Mouse (Mus musculus) fat pad, adult 2 months (tissue): Measurements from ENCODE around the gene Ms4a6d.

Experiments used
- DNase-seq: peaks from one replicate; pipeline ENCODE4 v3.0.0-alpha.2; 2011; ENCODE audit warnings: low read depth, low spot score; ENCODE audit errors: extremely low read depth

Gene Ms4a6d

GRCm38 (mm10) chr19:11604603-11605002 is at the start of gene Ms4a6d:
Ms4a6d (minus strand) TSS chr19:11604849.
- no peak for DNase-seq

GRCm38 (mm10) chr19:11649564-11649963 is 44.9 kb upstream of the Ms4a6d start:
- no peak for DNase-seq

DNA sequence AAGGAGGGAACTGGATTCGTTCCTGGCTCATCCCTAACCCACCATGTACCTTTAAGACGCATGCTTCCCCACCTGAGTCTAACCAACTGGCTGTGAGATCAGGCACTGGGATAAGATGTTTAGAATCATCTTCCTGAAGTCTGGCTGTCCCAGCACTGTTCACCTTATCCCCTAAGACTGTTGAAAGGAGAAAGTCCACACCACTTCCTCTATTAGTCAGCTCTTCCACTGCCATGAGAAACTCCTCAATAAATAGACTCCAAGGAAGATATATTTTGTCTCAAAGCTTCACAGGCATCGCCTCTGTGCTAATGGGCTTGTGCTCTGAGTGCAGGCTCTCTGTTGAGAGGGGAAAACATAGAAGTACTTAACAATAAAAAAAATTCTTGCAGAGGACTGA is 41.5 kb upstream of the Ms4a6d start:
- no peak for DNase-seq

DNA sequence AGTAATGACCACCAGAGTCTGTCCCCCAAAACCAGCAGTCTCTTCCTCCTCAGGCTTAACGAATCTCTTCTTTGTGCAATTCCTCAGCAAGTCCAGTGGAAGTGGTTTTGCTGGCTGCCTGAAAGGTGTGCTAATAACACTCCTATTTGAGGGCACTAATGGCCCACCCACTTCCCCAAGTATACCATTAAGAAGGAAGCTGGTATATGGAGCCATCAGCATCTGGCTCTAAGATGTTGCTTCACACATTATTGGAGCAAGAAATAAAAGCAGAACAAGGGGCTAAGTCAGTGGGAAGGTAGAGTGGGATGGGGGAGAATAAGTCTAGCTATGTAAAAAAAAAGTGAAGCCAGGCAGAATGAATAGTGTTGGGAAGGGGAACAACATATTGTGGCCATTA is 36.1 kb upstream of the Ms4a6d start, which contains the start of gene Ms4a3:
Ms4a3 (minus strand) TSS at position 120 of the 400 bp plus-strand sequence.
- no peak for DNase-seq

DNA sequence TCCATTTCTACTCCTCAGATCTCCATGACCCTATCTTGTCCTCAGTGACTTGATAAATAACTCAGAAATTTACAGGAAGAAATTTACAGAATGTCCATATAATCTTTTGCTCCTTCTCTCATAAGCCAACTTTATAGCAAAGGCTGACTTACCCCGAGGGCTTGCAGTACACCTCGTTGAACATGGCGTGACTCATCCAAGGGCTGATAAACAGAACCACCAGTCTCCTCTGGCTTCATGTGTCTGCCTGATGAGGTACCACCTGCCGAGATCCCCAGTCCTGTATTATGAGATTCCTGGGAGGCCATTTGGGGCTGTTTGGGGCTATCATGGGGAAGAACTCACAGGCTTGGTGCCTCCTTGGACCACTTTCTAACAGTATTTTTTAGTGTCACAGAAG is 34.4 kb upstream of the Ms4a6d start:
- DNase-seq: no peak

- no peak for DNase-seq
Measured at GRCm38 (mm10) chr19:11635572-11635971, 30.9 kb upstream of the Ms4a6d start.

DNA sequence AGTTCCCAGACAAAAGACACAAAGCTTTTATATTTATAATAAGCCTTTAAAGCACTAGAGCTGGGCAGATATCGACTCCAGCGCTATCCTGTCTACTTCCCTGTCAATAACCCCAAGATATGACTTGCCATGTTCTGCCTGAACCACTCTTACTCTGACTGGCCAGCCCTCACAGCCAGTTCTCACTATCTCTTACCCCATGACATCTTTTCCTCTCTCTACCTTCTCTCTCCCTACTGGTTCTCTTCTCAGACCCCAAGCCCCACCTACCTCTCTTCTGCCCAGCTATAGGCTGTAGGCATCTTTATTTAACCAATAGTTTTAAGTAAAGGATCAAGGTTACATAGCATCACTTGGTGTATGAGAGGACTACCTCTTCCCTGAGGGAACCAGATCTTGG is 29.7 kb upstream of the Ms4a6d start:
- no peak for DNase-seq

GRCm38 (mm10) chr19:11633732-11634131 is 29.1 kb upstream of the Ms4a6d start:
- no peak for DNase-seq

- DNase-seq: no peak
Measured at GRCm38 (mm10) chr19:11625231-11625630, 20.6 kb upstream of the Ms4a6d start.

DNA sequence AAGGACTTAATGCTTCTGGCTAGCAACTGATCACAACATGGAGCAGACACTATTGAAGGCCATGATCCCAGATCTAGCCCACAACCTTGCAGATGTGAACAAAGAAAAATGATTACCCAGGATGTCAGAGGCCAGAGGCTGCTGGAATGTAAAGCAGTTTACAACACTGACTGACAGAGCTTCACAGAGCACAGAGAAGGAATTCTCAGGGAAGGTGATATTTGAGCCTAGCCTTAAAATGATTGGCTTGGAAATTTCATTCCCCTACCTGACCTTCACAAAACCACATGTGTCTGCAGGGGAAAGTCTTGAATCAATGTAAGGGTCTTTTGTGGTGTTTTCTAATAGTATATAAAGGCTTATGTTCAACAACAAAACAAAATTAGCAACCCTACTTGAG is 20.2 kb upstream of the Ms4a6d start:
- DNase-seq: no peak

- DNase-seq: no peak
Measured at GRCm38 (mm10) chr19:11623551-11623950, 18.9 kb upstream of the Ms4a6d start, which contains the start of gene Ms4a2. Ms4a2 (minus strand) TSS chr19:11623719.

DNA sequence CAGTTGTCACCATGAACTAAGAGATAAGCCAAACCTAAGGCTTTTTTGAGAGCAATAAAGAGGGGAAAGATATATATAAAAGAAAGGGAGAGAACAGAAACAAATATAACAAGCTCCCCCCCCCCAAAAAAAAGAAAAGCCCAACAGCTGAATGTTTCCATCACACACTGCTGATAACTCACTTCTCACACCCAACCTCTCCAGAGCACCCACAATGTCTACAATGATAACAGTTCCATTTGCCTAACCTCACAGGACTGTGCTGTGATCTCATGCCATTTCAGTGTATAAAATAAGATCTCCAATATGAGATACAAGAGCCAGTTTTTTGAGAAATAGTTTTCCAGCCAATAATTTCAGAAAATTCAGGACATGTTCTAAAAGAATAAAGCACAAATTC is 13.3 kb upstream of the Ms4a6d start:
- no peak for DNase-seq

DNA sequence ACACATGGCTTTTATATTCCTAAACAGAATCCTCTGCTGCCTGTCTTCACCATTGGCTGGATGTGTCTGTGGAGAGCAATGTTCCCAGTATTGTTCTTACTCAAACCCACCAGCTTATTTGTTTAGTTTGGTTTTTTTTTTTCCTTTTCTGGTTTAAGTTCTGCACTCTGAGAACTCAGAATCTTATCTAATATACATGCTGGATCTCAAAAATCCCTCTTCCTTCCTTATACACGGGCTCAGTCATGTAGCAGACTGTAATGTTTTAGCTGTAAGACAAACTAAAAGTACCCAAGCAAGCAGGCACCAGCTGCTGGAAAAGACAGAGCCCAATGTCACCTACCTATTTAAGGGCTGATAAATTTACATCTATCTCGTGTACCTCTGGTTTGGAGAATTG is 10.2 kb upstream of the Ms4a6d start:
- DNase-seq: no peak

DNA sequence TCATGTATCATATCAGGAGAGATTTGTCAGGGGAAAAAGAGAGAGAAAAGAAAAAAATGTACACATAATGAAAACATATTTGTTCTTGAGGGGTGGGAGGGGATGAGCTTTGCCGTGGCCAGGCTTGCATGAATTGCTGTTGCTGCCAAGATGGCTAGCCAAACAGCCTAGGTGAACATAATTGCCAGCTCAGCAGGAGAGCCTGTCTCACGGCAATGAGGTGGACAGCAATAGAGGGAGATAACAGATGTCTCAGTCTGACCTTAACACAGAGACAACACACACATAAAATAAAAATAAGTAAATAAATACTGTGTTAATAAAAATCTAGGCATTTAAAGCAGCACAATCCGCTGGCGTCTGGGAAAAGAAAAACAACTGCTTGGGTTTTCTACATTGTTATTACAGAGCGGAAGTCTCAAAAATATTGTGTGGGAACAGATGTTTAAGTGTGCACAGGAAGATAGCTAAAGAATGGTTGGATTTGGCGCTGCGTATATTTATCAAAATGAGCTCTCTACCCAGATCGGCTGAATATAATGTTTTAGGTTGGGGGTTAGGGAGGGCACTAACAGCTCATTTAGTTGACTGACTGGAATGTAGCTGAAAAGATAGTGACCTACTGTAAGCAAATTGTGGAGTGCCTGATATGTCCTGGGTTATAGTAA is 9.3 kb upstream of the Ms4a6d start:
- no peak for DNase-seq

DNA sequence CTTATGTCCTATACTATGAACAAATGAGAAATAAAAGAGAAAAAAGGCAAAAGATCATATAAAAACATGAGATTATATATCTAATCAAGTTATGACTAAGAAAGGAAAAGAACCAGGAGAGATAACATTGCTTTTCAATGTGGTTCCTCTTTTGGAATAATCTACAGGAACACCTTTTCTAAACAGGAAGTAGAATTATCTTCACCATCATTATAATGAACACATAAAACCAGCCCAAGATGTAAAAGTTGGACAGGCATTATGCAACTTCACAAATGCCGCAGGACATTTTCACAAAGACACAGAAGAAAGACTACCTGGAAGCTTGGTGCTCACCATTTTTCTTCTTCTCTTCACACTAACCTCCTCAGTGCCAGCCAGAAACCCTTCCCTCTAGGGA is 8.4 kb upstream of the Ms4a6d start:
- no peak for DNase-seq

DNA sequence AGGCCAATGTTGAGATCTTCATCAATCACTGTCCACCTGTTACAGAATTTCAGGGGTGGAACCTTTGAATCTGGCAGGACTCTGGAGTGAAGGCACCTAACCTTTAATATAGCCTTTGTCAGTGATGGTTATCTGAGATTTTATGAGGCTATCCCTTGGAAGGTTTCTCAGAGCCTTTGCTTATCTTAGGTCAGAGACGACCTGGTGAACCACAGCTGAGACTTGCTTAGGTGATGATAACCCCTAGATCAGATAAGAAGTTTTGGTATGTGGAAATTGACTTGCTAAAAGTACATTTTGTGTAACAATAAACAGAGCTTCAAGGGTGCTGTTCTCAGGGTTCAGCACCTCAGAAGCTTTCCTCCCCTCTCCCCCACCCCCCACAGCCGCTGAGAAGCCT is 7.6 kb upstream of the Ms4a6d start:
- DNase-seq: no peak

GRCm38 (mm10) chr19:11611541-11611945 is 6.9 kb upstream of the Ms4a6d start:
- no peak for DNase-seq

GRCm38 (mm10) chr19:11608172-11608571 is 3.5 kb upstream of the Ms4a6d start:
- DNase-seq: no peak

GRCm38 (mm10) chr19:11602026-11602425 is 2.6 kb downstream of the Ms4a6d start:
- DNase-seq: no peak

DNA sequence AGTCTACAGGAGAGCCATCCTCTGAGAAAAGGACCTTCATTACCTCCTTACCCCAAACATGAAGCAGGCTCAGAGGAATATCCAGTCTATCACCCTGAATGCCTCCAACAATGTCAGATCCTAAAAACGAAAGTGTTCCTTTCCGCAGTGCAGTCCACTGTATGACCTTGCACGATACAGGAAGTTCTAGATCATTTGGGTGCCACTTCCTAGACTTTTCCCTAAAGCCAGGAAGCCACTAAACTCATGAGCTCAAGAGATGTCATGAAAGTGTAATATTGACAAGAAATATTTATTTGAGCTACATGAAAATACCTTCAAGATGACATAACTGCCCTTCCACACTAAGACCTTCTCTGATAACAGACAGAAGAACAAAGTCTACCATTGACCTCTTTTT is 3.3 kb downstream of the Ms4a6d start:
- DNase-seq: no peak

DNA sequence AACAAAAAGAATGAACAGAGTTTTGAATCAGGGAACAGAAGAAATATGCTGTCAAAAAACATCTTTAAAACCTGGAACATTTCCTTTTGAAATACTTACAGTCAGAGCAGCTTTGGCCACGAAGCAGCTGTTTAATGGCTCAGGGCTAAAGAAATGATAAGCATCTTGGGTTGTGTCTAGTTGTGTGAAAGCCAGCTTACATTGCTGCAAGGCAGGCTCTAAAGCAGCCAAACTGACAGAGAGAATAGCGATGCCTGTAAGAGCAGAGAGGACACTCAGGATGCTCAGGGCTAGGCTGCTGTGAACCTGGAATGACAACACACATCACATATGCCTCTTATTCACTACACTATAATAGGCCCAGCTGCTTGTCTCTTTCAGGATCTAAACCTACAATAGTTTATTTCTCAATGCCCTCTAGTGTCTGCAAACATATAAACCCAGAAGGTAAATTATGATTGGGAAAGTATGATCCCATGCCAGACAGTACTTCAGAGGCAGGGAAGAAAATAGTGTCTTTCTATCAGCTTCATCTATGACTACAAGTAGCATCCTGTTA is 14.7 kb downstream of the Ms4a6d start:
- DNase-seq: no peak

DNA sequence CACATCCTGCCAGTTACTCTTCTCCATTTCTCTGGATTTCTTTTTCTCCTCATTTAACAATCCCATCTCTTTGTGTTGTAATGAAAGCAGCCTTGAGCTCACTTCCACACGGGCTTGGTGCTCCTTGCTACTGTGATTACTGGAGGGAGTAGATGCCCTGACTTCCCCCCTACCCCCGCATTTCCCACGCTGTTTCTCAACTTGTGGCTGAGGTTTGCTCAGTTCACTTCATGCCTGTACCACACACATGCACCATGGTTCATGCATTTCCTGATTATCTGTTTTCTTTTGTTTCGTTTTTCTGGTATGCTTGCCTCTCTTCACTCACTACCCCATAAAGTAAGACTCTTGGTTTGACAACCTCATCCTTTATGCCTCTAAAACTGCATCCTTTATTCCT is 15.4 kb downstream of the Ms4a6d start:
- DNase-seq: no peak

DNA sequence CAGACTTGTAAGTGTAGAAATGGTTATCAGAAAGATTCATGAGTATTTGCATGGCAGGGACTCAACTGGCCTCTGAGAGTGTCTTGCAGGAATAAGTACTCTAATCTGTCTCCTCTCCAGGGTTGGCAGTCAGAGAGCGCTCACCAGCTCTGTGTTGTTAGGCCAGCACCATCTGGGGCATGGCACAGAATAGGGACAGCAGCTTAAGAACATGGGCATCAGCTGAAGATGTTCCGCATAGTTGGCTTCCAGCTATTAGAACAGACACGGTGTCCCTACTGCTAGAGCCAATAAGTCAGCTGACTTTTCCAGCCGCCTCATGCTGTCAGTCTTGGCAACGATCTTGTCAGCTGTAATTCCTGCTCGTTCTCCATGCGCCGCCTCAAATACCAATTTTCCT is 29.7 kb downstream of the Ms4a6d start:
- DNase-seq: no peak
